Mouse (Mus musculus): Measurements from ENCODE around the gene Sord. TPM values are rescaled to one million over a fixed set of nuclear protein-coding genes. Genes with fewer than 3 reads are reported as not detected.
"Not testable (repeated sequence)": the region's sequence is repeated elsewhere in the genome, so short reads cannot be mapped to it uniquely, and the experiment has no call there.

Gene Sord
- polyA plus RNA-seq (2015; fragmentation: Nextera tagmentation; extraction: Ambion mirVana): 41.0 and 41.6 TPM in 2 replicates

GRCm38 (mm10) chr2:122234611-122235288, at the start of gene Sord:
Gene Sord (plus strand): TSS chr2:122234749.
- Histone ChIP-seq H3K27ac (peak within 1 kb of the TSS; percentile 78), H3K27me3 (no peaks in the 10 kb centered on the region), H3K9me3 (replicated peaks) (no peaks in the 10 kb centered on the region), H3K4me3 (replicated peaks) (peak within 1 kb of the TSS; percentile 67), H3K9ac (peak within 1 kb of the TSS; percentile 55), H3K4me2 (peak within 1 kb of the TSS; percentile 93), H3K36me3 (no peaks in the 10 kb centered on the region), H3K4me1 (peaks cover 14% of the 10 kb centered on the region)
- WGBS: under 1% methylated on average over 35 of the region's 35 CpGs
- peak; percentile 96 for ATAC-seq (replicated peaks; ENCODE audit: low FRiP score)

- Histone ChIP-seq H3K4me3 (replicated peaks) (no peak overlapping the region), H3K4me1 (no peaks in the 10 kb centered on the region), H3K27me3 (no peaks in the 10 kb centered on the region), H3K36me3 (no peaks in the 10 kb centered on the region), H3K9ac (no peak overlapping the region), H3K27ac (no peak overlapping the region), H3K4me2 (no peak overlapping the region), H3K9me3 (replicated peaks) (no peaks in the 10 kb centered on the region)
- no peak for ATAC-seq (replicated peaks; ENCODE audit: low FRiP score)
- 88% methylated on average over 4 of the region's 4 CpGs for WGBS
These were observed 49.5 kb upstream of the Sord start for GRCm38 (mm10) chr2:122185086-122185485.

GRCm38 (mm10) chr2:122186106-122186505, 48.4 kb upstream of the Sord start, which contains the start of the genes Patl2 and Terb2:
Gene Patl2 (minus strand): TSS chr2:122186189.
Gene Terb2 (plus strand): TSS chr2:122186272.
- no peak for ATAC-seq (replicated peaks; ENCODE audit: low FRiP score)
- Histone ChIP-seq H3K9ac (no peak within 1 kb of the TSS), H3K4me2 (no peak within 1 kb of the TSS), H3K9me3 (replicated peaks) (no peaks in the 10 kb centered on the region), H3K27ac (no peak within 1 kb of the TSS), H3K4me3 (replicated peaks) (no peak within 1 kb of the TSS), H3K4me1 (no peaks in the 10 kb centered on the region), H3K36me3 (no peaks in the 10 kb centered on the region), H3K27me3 (no peaks in the 10 kb centered on the region)
- WGBS: 83% methylated on average over 16 of the region's 17 CpGs

GRCm38 (mm10) chr2:122186751-122187150, 47.8 kb upstream of the Sord start:
- H3K27ac ChIP-seq: no peak overlapping the region
- WGBS: 90% methylated on average over 3 of the region's 3 CpGs
- no peak for ATAC-seq (replicated peaks; ENCODE audit: low FRiP score)

GRCm38 (mm10) chr2:122191849-122192248, 42.7 kb upstream of the Sord start:
- WGBS: 72% methylated on average over 3 of the region's 3 CpGs
- H3K9ac ChIP-seq: no peak overlapping the region
- no peak overlapping the region for H3K4me2 ChIP-seq
- no peak overlapping the region for H3K27ac ChIP-seq
- no peak overlapping the region for H3K4me3 ChIP-seq (replicated peaks)
- H3K4me1 ChIP-seq: no peaks in the 10 kb centered on the region
- no peaks in the 10 kb centered on the region for H3K36me3 ChIP-seq
- no peak for ATAC-seq (replicated peaks; ENCODE audit: low FRiP score)
- H3K9me3 ChIP-seq (replicated peaks): no peaks in the 10 kb centered on the region
- H3K27me3 ChIP-seq: no peaks in the 10 kb centered on the region

More at GRCm38 (mm10) chr2:122186751-122187150, 47.8 kb upstream of the Sord start:
- no peak overlapping the region for H3K4me2 ChIP-seq
- no peak overlapping the region for H3K9ac ChIP-seq
- no peaks in the 10 kb centered on the region for H3K27me3 ChIP-seq
- no peaks in the 10 kb centered on the region for H3K4me1 ChIP-seq
- no peaks in the 10 kb centered on the region for H3K36me3 ChIP-seq
- no peaks in the 10 kb centered on the region for H3K9me3 ChIP-seq (replicated peaks)
- no peak overlapping the region for H3K4me3 ChIP-seq (replicated peaks)

GRCm38 (mm10) chr2:122194509-122194929, 40.0 kb upstream of the Sord start:
- 62% methylated on average over 1 of the region's 1 CpGs for WGBS
- Histone ChIP-seq H3K4me1 (no peaks in the 10 kb centered on the region), H3K27me3 (no peaks in the 10 kb centered on the region), H3K9me3 (replicated peaks) (no peaks in the 10 kb centered on the region), H3K4me2 (no peak overlapping the region), H3K9ac (no peak overlapping the region), H3K27ac (no peak overlapping the region), H3K36me3 (no peaks in the 10 kb centered on the region), H3K4me3 (replicated peaks) (no peak overlapping the region)
- ATAC-seq (replicated peaks; ENCODE audit: low FRiP score): 0 out of 2 replicates have a peak, but pooled peaks have one; percentile 9

GRCm38 (mm10) chr2:122201501-122201900, 33.0 kb upstream of the Sord start:
- H3K27me3 ChIP-seq: no peaks in the 10 kb centered on the region
- H3K9ac ChIP-seq: no peak overlapping the region
- no peak overlapping the region for H3K4me3 ChIP-seq (replicated peaks)
- no peak for ATAC-seq (replicated peaks; ENCODE audit: low FRiP score)
- no peaks in the 10 kb centered on the region for H3K36me3 ChIP-seq
- H3K9me3 ChIP-seq (replicated peaks): no peaks in the 10 kb centered on the region
- no peaks in the 10 kb centered on the region for H3K4me1 ChIP-seq
- WGBS: 78% methylated on average over 1 of the region's 1 CpGs
- no peak overlapping the region for H3K4me2 ChIP-seq
- no peak overlapping the region for H3K27ac ChIP-seq

- WGBS: 52% methylated on average over 2 of the region's 2 CpGs
- ATAC-seq (replicated peaks; ENCODE audit: low FRiP score): no peak
These were observed 28.0 kb upstream of the Sord start for GRCm38 (mm10) chr2:122206440-122207107.

GRCm38 (mm10) chr2:122210534-122211228, 23.9 kb upstream of the Sord start:
- ATAC-seq (replicated peaks; ENCODE audit: low FRiP score): no peak
- no peak overlapping the region for H3K4me3 ChIP-seq (replicated peaks)
- no peak overlapping the region for H3K4me2 ChIP-seq
- no peak overlapping the region for H3K27ac ChIP-seq
- no peaks in the 10 kb centered on the region for H3K27me3 ChIP-seq
- no peaks in the 10 kb centered on the region for H3K4me1 ChIP-seq
- no peaks in the 10 kb centered on the region for H3K36me3 ChIP-seq
- H3K9ac ChIP-seq: no peak overlapping the region
- no peaks in the 10 kb centered on the region for H3K9me3 ChIP-seq (replicated peaks)
- WGBS: 69% methylated on average over 3 of the region's 3 CpGs

More at GRCm38 (mm10) chr2:122206440-122207107, 28.0 kb upstream of the Sord start:
- H3K4me3 ChIP-seq (replicated peaks): no peak overlapping the region
- H3K27me3 ChIP-seq: no peaks in the 10 kb centered on the region
- no peaks in the 10 kb centered on the region for H3K9me3 ChIP-seq (replicated peaks)
- H3K36me3 ChIP-seq: no peaks in the 10 kb centered on the region
- H3K4me2 ChIP-seq: no peak overlapping the region
- no peak overlapping the region for H3K27ac ChIP-seq
- no peak overlapping the region for H3K9ac ChIP-seq
- no peaks in the 10 kb centered on the region for H3K4me1 ChIP-seq

- not testable (repeated sequence) for ATAC-seq (replicated peaks; ENCODE audit: low FRiP score); H3K27ac ChIP-seq; H3K4me2 ChIP-seq; H3K9me3 ChIP-seq (replicated peaks); H3K4me3 ChIP-seq (replicated peaks); H3K4me1 ChIP-seq; H3K36me3 ChIP-seq; H3K27me3 ChIP-seq; H3K9ac ChIP-seq
- WGBS: 92% methylated on average over 4 of the region's 4 CpGs
These were observed 17.5 kb upstream of the Sord start for GRCm38 (mm10) chr2:122217075-122217474.

- Histone ChIP-seq H3K27me3 (no peaks in the 10 kb centered on the region), H3K4me1 (no peaks in the 10 kb centered on the region), H3K4me2 (no peak overlapping the region), H3K9me3 (replicated peaks) (no peaks in the 10 kb centered on the region), H3K36me3 (no peaks in the 10 kb centered on the region), H3K4me3 (replicated peaks) (no peak overlapping the region), H3K27ac (no peak overlapping the region), H3K9ac (no peak overlapping the region)
- WGBS: 45% methylated on average over 2 of the region's 2 CpGs
- no peak for ATAC-seq (replicated peaks; ENCODE audit: low FRiP score)
These were observed 16.3 kb upstream of the Sord start for GRCm38 (mm10) chr2:122218234-122218633.

GRCm38 (mm10) chr2:122221378-122221777, 13.2 kb upstream of the Sord start:
- ATAC-seq (replicated peaks; ENCODE audit: low FRiP score): no peak
- WGBS: 61% methylated on average over 4 of the region's 4 CpGs
- no peaks in the 10 kb centered on the region for H3K36me3 ChIP-seq
- no peak overlapping the region for H3K9ac ChIP-seq
- H3K4me2 ChIP-seq: no peak overlapping the region
- no peaks in the 10 kb centered on the region for H3K4me1 ChIP-seq
- no peak overlapping the region for H3K27ac ChIP-seq
- H3K4me3 ChIP-seq (replicated peaks): no peak overlapping the region
- H3K27me3 ChIP-seq: no peaks in the 10 kb centered on the region
- H3K9me3 ChIP-seq (replicated peaks): no peaks in the 10 kb centered on the region
